Mouse (Mus musculus) liver, adult 2 months (tissue): ENCODE measurements at regions not wholly inside any gene's neighbourhood (a gene's known extent, or its start where the extent isn't known, plus 50 kb on each side); places are given as distances from the start of the nearest gene placed in this dataset.

Experiments used
- DNase-seq: peaks from one replicate; pipeline ENCODE4 v3.0.0-alpha.2; 2011; ENCODE audit warnings: low read depth, low spot score; ENCODE audit errors: extremely low read depth
- H3K27ac ChIP-seq: fragments of 200-500 bp; replicated peaks from 2 replicates; pipeline ENCODE4 v1.5.1; 2012; ENCODE audit warnings: low read depth, mild to moderate bottlenecking, control low read depth, inconsistent platforms, low read length; ENCODE audit not compliant: insufficient read depth
- H3K27me3 ChIP-seq: fragments of 200-500 bp; 2 replicates; pipeline ENCODE4 v1.6.1; 2012; ENCODE audit warnings: mild to moderate bottlenecking, moderate library complexity, low read length, inconsistent platforms; ENCODE audit not compliant: control insufficient read depth, insufficient read depth
- H3K36me3 ChIP-seq: fragments of 200-500 bp; 2 replicates; pipeline ENCODE4 v1.6.1; 2012; ENCODE audit warnings: low read length, inconsistent platforms; ENCODE audit not compliant: control insufficient read depth, insufficient read depth
- H3K4me1 ChIP-seq: fragments of 200-500 bp; 2 replicates; pipeline ENCODE4 v1.6.1; 2011; ENCODE audit warnings: low read length; ENCODE audit not compliant: control insufficient read depth, insufficient read depth
- H3K4me3 ChIP-seq: fragments of 200-500 bp; 2 replicates; pipeline ENCODE4 v1.5.1; 2011; ENCODE audit warnings: low read depth, mild to moderate bottlenecking, control low read depth, low read length, moderate library complexity; ENCODE audit not compliant: insufficient read depth
- H3K79me2 ChIP-seq: fragments of 200-500 bp; 2 replicates; pipeline ENCODE4 v1.6.1; 2012; ENCODE audit warnings: inconsistent platforms, mild to moderate bottlenecking, low read length, moderate library complexity; ENCODE audit not compliant: control insufficient read depth, insufficient read depth
- H3K9ac ChIP-seq: fragments of 200-500 bp; 2 replicates; pipeline ENCODE4 v1.6.1; 2012; ENCODE audit warnings: low read depth, mild to moderate bottlenecking, control low read depth, inconsistent platforms, low read length
- CTCF ChIP-seq: fragments of 200-500 bp; IDR thresholded peaks from 2 replicates; pipeline ENCODE4 v1.5.1; 2011; ENCODE audit warnings: low read depth, low read length, control low read depth
- POLR2A ChIP-seq: fragments of 200-500 bp; IDR thresholded peaks from 2 replicates; pipeline ENCODE4 v1.6.1; 2011; ENCODE audit warnings: low read length, control low read depth; ENCODE audit not compliant: insufficient read depth; ENCODE audit errors: extremely low read depth
- WGBS: fragments of 180-500 bp; shearing (Covaris S2); methylation state at CpG from one replicate; pipeline ENCODE4 v1.1.7; 2018; 5-methylcytosine and 5-hydroxymethylcytosine counted together

DNA sequence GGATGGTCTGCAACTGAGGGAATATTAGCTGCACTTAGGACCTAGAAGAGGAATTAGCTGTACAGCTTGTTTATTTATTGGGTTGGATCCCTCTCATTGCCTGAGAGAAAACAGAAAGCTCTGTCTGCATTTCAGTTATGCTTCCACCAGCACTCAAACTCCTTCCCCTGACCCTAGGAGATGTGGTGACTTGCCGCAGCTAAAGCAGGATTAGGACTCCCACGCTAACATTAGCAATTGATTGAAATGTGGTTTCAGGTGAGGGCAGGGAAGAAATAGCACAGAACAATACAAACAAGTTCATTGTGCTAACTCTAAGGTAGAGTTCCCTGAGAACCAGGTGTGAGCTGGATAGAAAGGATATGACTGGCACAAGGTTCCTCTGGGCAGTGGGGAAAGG is 496.9 kb upstream of the Btbd3 start:
- Histone ChIP-seq H3K4me1 (no peaks in the 10 kb centered on the region), H3K27me3 (no peaks in the 10 kb centered on the region), H3K4me3 (no peak overlapping the region), H3K36me3 (no peaks in the 10 kb centered on the region), H3K79me2 (no peaks in the 10 kb centered on the region), H3K27ac (no peak overlapping the region), H3K9ac (no peak overlapping the region)
- 67% methylated on average over 2 of the region's 2 CpGs for WGBS
- DNase-seq, result no peak
- no peak for TF ChIP-seq CTCF
- TF ChIP-seq POLR2A, result no peak

- Histone ChIP-seq H3K79me2 (no peaks in the 10 kb centered on the region), H3K9ac (no peak overlapping the region), H3K4me3 (no peak overlapping the region), H3K36me3 (no peaks in the 10 kb centered on the region), H3K27ac (no peak overlapping the region), H3K27me3 (no peaks in the 10 kb centered on the region), H3K4me1 (no peaks in the 10 kb centered on the region)
- no peak for DNase-seq
- WGBS, result 55% methylated on average over 4 of the region's 4 CpGs
- no peak for TF ChIP-seq CTCF
- no peak for TF ChIP-seq POLR2A
Measured at GRCm38 (mm10) chr2:137758389-137758788, 498.0 kb upstream of the Btbd3 start.

DNA sequence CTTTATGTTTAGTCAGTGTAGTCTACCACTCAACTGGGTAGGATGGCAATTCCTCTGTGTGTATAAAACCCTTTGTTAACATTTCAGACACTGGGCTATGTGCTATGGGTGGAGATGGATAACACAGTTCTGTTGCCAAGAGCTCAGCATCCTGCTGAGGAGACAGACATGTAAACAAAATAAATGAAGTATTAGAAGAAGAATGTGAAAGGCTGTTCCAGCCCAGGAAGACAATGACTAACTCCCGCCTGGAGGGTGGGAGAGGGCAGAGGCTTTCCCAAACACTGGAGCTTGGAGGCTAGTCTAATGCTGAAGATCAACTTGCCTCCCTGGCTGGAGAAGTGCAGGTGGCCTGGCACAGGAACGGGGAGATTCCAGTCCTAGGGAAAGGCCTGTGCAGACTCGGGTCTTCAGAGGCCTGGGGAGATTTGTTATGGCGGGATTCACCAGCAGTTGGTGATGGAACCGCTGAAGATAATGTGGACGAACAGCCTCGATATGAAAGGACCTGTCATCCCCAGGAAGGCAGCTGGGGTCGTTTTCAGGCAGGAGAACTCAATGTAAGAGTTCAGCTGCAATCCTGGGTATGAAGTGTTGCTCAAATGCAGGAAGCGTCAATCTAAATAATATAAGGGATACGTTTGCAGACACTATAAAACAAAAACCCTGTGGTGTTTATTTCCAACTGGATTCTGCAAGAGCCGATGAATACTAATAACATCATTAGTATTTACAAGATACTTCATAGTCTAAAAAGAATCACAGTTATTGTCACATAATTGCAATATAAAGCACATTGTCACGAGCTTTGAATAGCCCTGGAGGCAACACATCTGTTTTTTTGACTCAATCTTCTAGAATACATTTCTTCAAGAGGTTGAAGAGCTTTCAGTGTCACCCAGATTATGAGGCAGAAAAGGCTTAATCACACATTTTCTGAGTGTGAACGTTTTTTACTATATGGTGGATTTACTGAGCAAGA is 498.8 kb upstream of the Btbd3 start:
- no peak for DNase-seq
- no peak for TF ChIP-seq POLR2A
- no peak for TF ChIP-seq CTCF
- Histone ChIP-seq H3K27ac (no peak overlapping the region), H3K4me3 (no peak overlapping the region), H3K4me1 (no peaks in the 10 kb centered on the region), H3K36me3 (no peaks in the 10 kb centered on the region), H3K79me2 (no peaks in the 10 kb centered on the region), H3K9ac (no peak overlapping the region), H3K27me3 (no peaks in the 10 kb centered on the region)
- 60% methylated on average over 13 of the region's 13 CpGs for WGBS

GRCm38 (mm10) chr2:137756220-137756619 is 500.1 kb upstream of the Btbd3 start:
- Histone ChIP-seq H3K4me1 (no peaks in the 10 kb centered on the region), H3K4me3 (no peak overlapping the region), H3K79me2 (no peaks in the 10 kb centered on the region), H3K27ac (no peak overlapping the region), H3K27me3 (no peaks in the 10 kb centered on the region), H3K9ac (no peak overlapping the region), H3K36me3 (no peaks in the 10 kb centered on the region)
- no peak for DNase-seq
- TF ChIP-seq CTCF, result no peak
- TF ChIP-seq POLR2A, result no peak
- WGBS, result 14% methylated on average over 3 of the region's 3 CpGs

GRCm38 (mm10) chr2:137754481-137754880 is 501.9 kb upstream of the Btbd3 start:
- Histone ChIP-seq H3K9ac (no peak overlapping the region), H3K79me2 (no peaks in the 10 kb centered on the region), H3K4me3 (no peak overlapping the region), H3K36me3 (no peaks in the 10 kb centered on the region), H3K27me3 (no peaks in the 10 kb centered on the region), H3K4me1 (no peaks in the 10 kb centered on the region), H3K27ac (no peak overlapping the region)
- WGBS, result 90% methylated on average over 3 of the region's 3 CpGs
- TF ChIP-seq CTCF (no peak), POLR2A (no peak)
- no peak for DNase-seq

GRCm38 (mm10) chr2:137732410-137732809 is 524.0 kb upstream of the Btbd3 start:
- no peaks in the 10 kb centered on the region for H3K79me2 ChIP-seq
- H3K4me3 ChIP-seq, result no peak overlapping the region
- no peak overlapping the region for H3K27ac ChIP-seq
- H3K36me3 ChIP-seq, result no peaks in the 10 kb centered on the region
- no peaks in the 10 kb centered on the region for H3K27me3 ChIP-seq
- 11% methylated on average over 2 of the region's 2 CpGs for WGBS
- H3K4me1 ChIP-seq, result no peaks in the 10 kb centered on the region; the same call in 1 of the 2 replicates
- peak; percentile 68 for DNase-seq
- no peak overlapping the region for H3K9ac ChIP-seq
- TF ChIP-seq CTCF (peak; percentile 44), POLR2A (no peak)
